Mouse (Mus musculus) lung, embryonic 16.5 days (tissue): ENCODE data around the gene Cela3b. TPM values are rescaled to one million over a fixed set of nuclear protein-coding genes. Genes with fewer than 3 reads are reported as not detected.
A peak's percentile ranks its signal among the peaks of the same experiment; 100 is the strongest.

Source experiments
- ATAC-seq: fragments of 200-750 bp; cut with Nextera tagmentation; 2 replicates; pipeline ENCODE4 v1.8.0; 2017; ENCODE audit warnings: low read depth, mild to moderate bottlenecking, moderate library complexity
- H3K27ac ChIP-seq: fragments of 300-500 bp; sonication (generic); 2 replicates; pipeline ENCODE4 v1.5.1; 2014; ENCODE audit warnings: mild to moderate bottlenecking, control low read depth, low read length
- H3K27me3 ChIP-seq: fragments of 300-500 bp; sonication (generic); 2 replicates; pipeline ENCODE4 v1.6.1; 2014; ENCODE audit warnings: low read depth, low read length, mixed read lengths; ENCODE audit not compliant: control insufficient read depth, insufficient read depth
- H3K36me3 ChIP-seq: fragments of 300-500 bp; sonication (generic); 2 replicates; pipeline ENCODE4 v1.6.1; 2014; ENCODE audit warnings: low read length; ENCODE audit not compliant: control insufficient read depth, insufficient read depth
- H3K4me1 ChIP-seq: fragments of 300-500 bp; sonication (generic); replicated peaks from 2 replicates; pipeline ENCODE4 v1.6.1; 2014; ENCODE audit warnings: low read length, mixed read lengths; ENCODE audit not compliant: control insufficient read depth, insufficient read depth
- H3K4me2 ChIP-seq: fragments of 300-500 bp; sonication (generic); 2 replicates; pipeline ENCODE4 v1.6.1; 2014; ENCODE audit warnings: low read depth, low read length, control low read depth
- H3K4me3 ChIP-seq: fragments of 300-500 bp; sonication (generic); 2 replicates; pipeline ENCODE4 v1.5.1; 2014; ENCODE audit warnings: mild to moderate bottlenecking, low read length, control low read depth
- H3K9ac ChIP-seq: fragments of 300-500 bp; sonication (generic); 2 replicates; pipeline ENCODE4 v1.6.1; 2014; ENCODE audit warnings: low read length, control low read depth
- H3K9me3 ChIP-seq: fragments of 300-500 bp; sonication (generic); 2 replicates; pipeline ENCODE4 v1.6.1; 2016; ENCODE audit warnings: low read length; ENCODE audit not compliant: control insufficient read depth
- WGBS: fragments of 180-500 bp; shearing (Covaris S2); extraction: QIAGEN DNeasy Blood & Tissue Kit; methylation state at CpG from one replicate; pipeline ENCODE4 v1.1.7; 2014; 5-methylcytosine and 5-hydroxymethylcytosine counted together
- polyA plus RNA-seq: library from polyadenylated mRNA; unstranded; fragments of >200 nt; fragmentation: Nextera tagmentation; extraction: Ambion mirVana; gene quantifications from 2 replicates; pipeline ENCODE4 v1.2.1, GENCODE M21; 2015

The Cela3b gene
- polyA plus RNA-seq, 1 experiment from 2014 or later = not detected

DNA sequence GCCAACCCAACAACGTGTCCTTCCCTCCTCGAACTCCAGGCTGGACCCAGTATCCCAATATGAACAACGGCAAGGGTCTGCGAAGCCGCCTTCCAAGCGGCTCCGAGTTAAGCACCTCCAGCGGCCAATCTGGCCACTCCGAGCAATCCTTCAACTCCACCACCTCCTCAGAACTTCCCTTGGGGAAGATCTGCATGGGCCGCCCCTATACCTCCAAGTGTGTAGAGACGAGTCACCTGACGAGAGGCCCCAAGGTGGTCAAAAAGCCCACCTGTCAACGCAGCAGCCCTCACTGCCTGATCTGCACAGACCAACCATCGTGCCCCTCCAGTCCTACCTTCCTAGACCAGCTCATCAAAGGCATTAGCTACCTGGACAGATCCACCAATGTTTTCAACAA is 24.2 kb upstream of the Cela3b start:
- WGBS = 77% methylated on average over 14 of the region's 14 CpGs
- Histone ChIP-seq H3K27me3 (no peaks in the 10 kb centered on the region), H3K4me1 (peaks cover 16% of the 10 kb centered on the region), H3K36me3 (no peaks in the 10 kb centered on the region), H3K9me3 (no peaks in the 10 kb centered on the region), H3K4me2 (no peak overlapping the region), H3K27ac (no peak overlapping the region), H3K4me3 (no peak overlapping the region), H3K9ac (no peak overlapping the region)
- no peak for ATAC-seq

GRCm38 (mm10) chr4:137453234-137453767 is 23.0 kb upstream of the Cela3b start, which contains the start of gene 1700013G24Rik:
1700013G24Rik (plus strand) TSS chr4:137453284.
- H3K27ac ChIP-seq = no peak within 1 kb of the TSS
- H3K4me2 ChIP-seq = no peak within 1 kb of the TSS
- H3K27me3 ChIP-seq = no peaks in the 10 kb centered on the region
- H3K9me3 ChIP-seq = no peaks in the 10 kb centered on the region
- peaks cover 15% of the 10 kb centered on the region for H3K4me1 ChIP-seq
- WGBS = 74% methylated on average over 8 of the region's 8 CpGs
- H3K9ac ChIP-seq = no peak within 1 kb of the TSS
- no peak for ATAC-seq
- no peaks in the 10 kb centered on the region for H3K36me3 ChIP-seq
- no peak within 1 kb of the TSS for H3K4me3 ChIP-seq

- ATAC-seq = no peak
- no peaks in the 10 kb centered on the region for H3K36me3 ChIP-seq
Measured at GRCm38 (mm10) chr4:137452190-137452589, 21.9 kb upstream of the Cela3b start.

DNA sequence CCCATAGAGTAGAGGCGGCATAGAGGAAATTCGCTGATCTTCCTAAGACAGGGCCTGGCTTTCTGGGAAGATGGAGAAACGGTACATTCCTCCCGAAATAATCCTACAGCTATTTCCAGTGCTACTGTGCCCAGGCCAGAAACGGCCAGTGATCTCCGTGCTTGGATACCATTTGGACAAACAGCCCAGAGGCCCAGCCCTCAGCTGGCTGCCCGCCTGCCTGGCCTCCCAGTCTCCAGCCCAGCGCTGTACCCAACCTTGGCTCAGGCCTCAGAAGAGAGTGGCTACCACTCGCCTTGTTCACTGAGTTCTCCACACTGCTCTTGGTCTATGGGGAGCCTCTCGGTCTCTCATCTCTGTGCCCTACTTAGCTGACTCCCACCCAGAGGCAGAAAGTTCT is 19.4 kb upstream of the Cela3b start:
- H3K4me3 ChIP-seq = no peak overlapping the region

More at GRCm38 (mm10) chr4:137452190-137452589, 21.9 kb upstream of the Cela3b start:
- Histone ChIP-seq H3K27ac (no peak overlapping the region), H3K27me3 (no peaks in the 10 kb centered on the region), H3K9me3 (no peaks in the 10 kb centered on the region), H3K4me1 (peaks cover 23% of the 10 kb centered on the region), H3K4me3 (no peak overlapping the region), H3K9ac (no peak overlapping the region), H3K4me2 (no peak overlapping the region)
- WGBS = 83% methylated on average over 6 of the region's 6 CpGs

GRCm38 (mm10) chr4:137449132-137449531 is 18.8 kb upstream of the Cela3b start:
- no peak overlapping the region for H3K4me2 ChIP-seq

More for the DNA sequence above, 19.4 kb upstream of the Cela3b start:
- ATAC-seq = no peak
- H3K36me3 ChIP-seq = no peaks in the 10 kb centered on the region
- WGBS = 76% methylated on average over 10 of the region's 10 CpGs
- no peaks in the 10 kb centered on the region for H3K27me3 ChIP-seq
- H3K9me3 ChIP-seq = no peaks in the 10 kb centered on the region
- H3K4me1 ChIP-seq = peaks cover 23% of the 10 kb centered on the region
- no peak overlapping the region for H3K4me2 ChIP-seq
- no peak overlapping the region for H3K27ac ChIP-seq
- no peak overlapping the region for H3K9ac ChIP-seq

GRCm38 (mm10) chr4:137448641-137449040 is 18.3 kb upstream of the Cela3b start:
- peaks cover 19% of the 10 kb centered on the region for H3K4me1 ChIP-seq
- no peak overlapping the region for H3K4me3 ChIP-seq
- no peak overlapping the region for H3K4me2 ChIP-seq
- peak; percentile 11 for ATAC-seq
- H3K9me3 ChIP-seq = no peaks in the 10 kb centered on the region
- whole genome bisulfite sequencing = 30% methylated on average over 2 of the region's 2 CpGs
- no peaks in the 10 kb centered on the region for H3K27me3 ChIP-seq
- H3K27ac ChIP-seq = no peak overlapping the region
- H3K9ac ChIP-seq = no peak overlapping the region
- H3K36me3 ChIP-seq = no peaks in the 10 kb centered on the region

More at GRCm38 (mm10) chr4:137449132-137449531, 18.8 kb upstream of the Cela3b start:
- Histone ChIP-seq H3K27ac (no peak overlapping the region), H3K36me3 (no peaks in the 10 kb centered on the region), H3K27me3 (no peaks in the 10 kb centered on the region), H3K9me3 (no peaks in the 10 kb centered on the region), H3K4me3 (no peak overlapping the region), H3K9ac (no peak overlapping the region), H3K4me1 (peaks cover 23% of the 10 kb centered on the region)
- ATAC-seq = no peak
- 33% methylated on average over 2 of the region's 2 CpGs for WGBS

DNA sequence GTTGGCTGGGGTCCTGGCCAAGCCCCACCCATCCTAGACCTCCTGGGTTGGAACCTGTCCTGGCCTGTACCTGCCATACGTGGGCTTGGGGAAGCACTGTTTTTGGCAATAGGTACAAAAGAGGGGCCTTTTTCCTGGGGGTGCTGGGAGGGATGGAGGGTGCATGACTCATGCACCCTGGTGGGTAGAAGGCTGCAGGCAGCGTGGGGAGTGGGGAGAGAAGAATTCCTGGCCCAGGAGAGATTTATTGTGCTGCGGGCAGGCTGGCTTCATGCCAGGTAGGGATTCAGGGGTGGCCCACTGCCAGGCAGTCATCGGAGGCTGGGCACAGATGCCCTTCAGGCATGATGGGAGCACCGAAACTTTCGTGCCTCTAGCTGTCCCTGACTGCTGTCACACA is 17.9 kb upstream of the Cela3b start:
- peak; percentile 53 for ATAC-seq
- Histone ChIP-seq H3K27ac (no peak overlapping the region), H3K4me3 (no peak overlapping the region), H3K4me2 (no peak overlapping the region), H3K27me3 (no peaks in the 10 kb centered on the region), H3K4me1 (peaks cover 15% of the 10 kb centered on the region), H3K9ac (no peak overlapping the region), H3K9me3 (no peaks in the 10 kb centered on the region), H3K36me3 (no peaks in the 10 kb centered on the region)
- 11% methylated on average over 6 of the region's 6 CpGs for whole genome bisulfite sequencing

DNA sequence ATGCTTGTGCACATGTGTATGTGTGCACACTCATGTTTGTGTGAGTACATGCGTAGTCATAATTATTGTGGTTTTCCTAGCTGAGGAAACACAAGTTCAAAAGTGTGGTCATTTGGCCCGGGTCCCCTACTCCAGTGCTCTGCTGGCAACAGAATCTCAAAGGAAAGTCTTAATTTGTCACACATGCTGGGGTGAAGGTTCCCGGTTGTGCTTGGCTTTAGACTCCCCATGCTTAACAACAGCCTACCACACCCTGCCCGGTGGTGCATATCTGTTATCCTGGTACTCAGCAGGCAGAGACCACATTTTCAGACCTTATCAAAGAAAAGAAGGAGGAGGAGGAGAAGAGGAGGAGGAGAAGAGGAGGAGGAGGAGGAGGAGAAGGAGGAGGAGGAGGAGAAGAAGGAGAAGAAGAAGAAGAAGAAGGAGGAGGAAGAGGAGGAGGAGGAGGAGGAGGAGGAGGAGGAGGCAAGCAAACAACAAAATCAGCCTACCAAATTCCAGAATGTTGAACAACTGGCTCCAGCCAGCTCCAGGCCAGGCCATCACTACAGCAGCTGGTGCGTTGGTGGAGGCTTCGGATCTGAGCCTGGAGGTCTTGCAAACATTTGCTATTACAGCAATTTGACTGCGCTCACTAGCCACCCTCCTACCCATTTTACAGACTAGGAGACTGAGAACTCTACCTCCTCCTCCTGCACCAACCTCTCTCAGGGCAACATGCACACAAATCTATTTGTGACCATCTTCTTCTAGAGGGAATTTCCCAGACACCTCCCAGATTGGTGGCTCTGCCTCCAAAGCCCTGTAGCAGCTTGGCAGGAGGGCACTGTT is 17.2 kb upstream of the Cela3b start:
- WGBS = 50% methylated on average over 7 of the region's 7 CpGs
- no peak overlapping the region for H3K9ac ChIP-seq

GRCm38 (mm10) chr4:137445881-137446280 is 15.5 kb upstream of the Cela3b start:
- no peak overlapping the region for H3K9ac ChIP-seq
- no peaks in the 10 kb centered on the region for H3K9me3 ChIP-seq
- H3K4me3 ChIP-seq = no peak overlapping the region
- no peak for ATAC-seq
- H3K27me3 ChIP-seq = no peaks in the 10 kb centered on the region
- H3K4me2 ChIP-seq = no peak overlapping the region
- H3K36me3 ChIP-seq = no peaks in the 10 kb centered on the region
- H3K27ac ChIP-seq = no peak overlapping the region
- H3K4me1 ChIP-seq = peaks cover 15% of the 10 kb centered on the region
- WGBS = 86% methylated on average over 4 of the region's 4 CpGs

More for the DNA sequence above, 17.2 kb upstream of the Cela3b start:
- Histone ChIP-seq H3K4me2 (no peak overlapping the region), H3K27ac (no peak overlapping the region), H3K36me3 (no peaks in the 10 kb centered on the region), H3K4me1 (peaks cover 15% of the 10 kb centered on the region), H3K4me3 (no peak overlapping the region), H3K27me3 (no peaks in the 10 kb centered on the region), H3K9me3 (no peaks in the 10 kb centered on the region)
- no peak for ATAC-seq
